Mouse (Mus musculus): ENCODE measurements around the gene Tgtp2.
"Not testable (repeated sequence)": the region's sequence is repeated elsewhere in the genome, so short reads cannot be mapped to it uniquely, and the experiment has no call there.

The Tgtp2 gene

GRCm38 (mm10) chr11:49086858-49087361 is 22.9 kb upstream of the Tgtp2 start:
- DNase-seq (ENCODE audit: low spot score in 2 of 2) = no peak

GRCm38 (mm10) chr11:49084875-49085274 is 20.9 kb upstream of the Tgtp2 start:
- DNase-seq (ENCODE audit: low spot score in 2 of 2) = no peak

GRCm38 (mm10) chr11:49084385-49084784 is 20.4 kb upstream of the Tgtp2 start:
- DNase-seq (ENCODE audit: low spot score in 2 of 2) = no peak

- no peak for DNase-seq (ENCODE audit: low spot score in 2 of 2)
These were observed 19.8 kb upstream of the Tgtp2 start for GRCm38 (mm10) chr11:49083808-49084207.

- no peak for DNase-seq (ENCODE audit: low spot score in 2 of 2)
These were observed 19.1 kb upstream of the Tgtp2 start for GRCm38 (mm10) chr11:49083146-49083545.

GRCm38 (mm10) chr11:49081886-49082285 is 17.9 kb upstream of the Tgtp2 start:
- no peak for DNase-seq (ENCODE audit: low spot score in 2 of 2)

- no peak for DNase-seq (ENCODE audit: low spot score in 2 of 2)
These were observed 17.4 kb upstream of the Tgtp2 start for GRCm38 (mm10) chr11:49081356-49081755.

GRCm38 (mm10) chr11:49080636-49081035 is 16.6 kb upstream of the Tgtp2 start:
- DNase-seq (ENCODE audit: low spot score in 2 of 2) = no peak

GRCm38 (mm10) chr11:49078719-49079118 is 14.7 kb upstream of the Tgtp2 start:
- no peak for DNase-seq (ENCODE audit: low spot score in 2 of 2)

GRCm38 (mm10) chr11:49077012-49077411 is 13.0 kb upstream of the Tgtp2 start:
- DNase-seq (ENCODE audit: low spot score in 2 of 2) = no peak

- not testable (repeated sequence) for DNase-seq (ENCODE audit: low spot score in 2 of 2)
These were observed 12.2 kb upstream of the Tgtp2 start, which contains the start of gene Ifi47 for GRCm38 (mm10) chr11:49076001-49076757. Gene Ifi47 (plus strand): TSS chr11:49076587.

GRCm38 (mm10) chr11:49068358-49068757 is 4.4 kb upstream of the Tgtp2 start:
- DNase-seq (ENCODE audit: low spot score in 2 of 2) = no peak

GRCm38 (mm10) chr11:49061865-49062264 is 2.1 kb downstream of the Tgtp2 start:
- not testable (repeated sequence) for DNase-seq (ENCODE audit: low spot score in 2 of 2)

- DNase-seq (ENCODE audit: low spot score in 2 of 2) = not testable (repeated sequence)
These were observed 3.9 kb downstream of the Tgtp2 start for GRCm38 (mm10) chr11:49060061-49060460.

GRCm38 (mm10) chr11:49051894-49052293 is 12.1 kb downstream of the Tgtp2 start:
- not testable (repeated sequence) for DNase-seq (ENCODE audit: low spot score in 2 of 2)

GRCm38 (mm10) chr11:49051093-49051891 is 12.7 kb downstream of the Tgtp2 start, which contains the start of gene 9930111J21Rik2:
Gene 9930111J21Rik2 (minus strand): TSS chr11:49051242.
- DNase-seq (ENCODE audit: low spot score in 2 of 2) = not testable (repeated sequence)

- DNase-seq (ENCODE audit: low spot score in 2 of 2) = not testable (repeated sequence)
These were observed 13.9 kb downstream of the Tgtp2 start for GRCm38 (mm10) chr11:49050064-49050463.

GRCm38 (mm10) chr11:49012074-49012473 is 51.9 kb downstream of the Tgtp2 start:
- DNase-seq (ENCODE audit: low spot score in 2 of 2) = not testable (repeated sequence)

All from spleen, postnatal 14 days (tissue).